Mouse (Mus musculus): ENCODE measurements around the gene Rpl15.
A peak's percentile ranks its signal among the peaks of the same experiment; 100 is the strongest.

The Rpl15 gene

DNA sequence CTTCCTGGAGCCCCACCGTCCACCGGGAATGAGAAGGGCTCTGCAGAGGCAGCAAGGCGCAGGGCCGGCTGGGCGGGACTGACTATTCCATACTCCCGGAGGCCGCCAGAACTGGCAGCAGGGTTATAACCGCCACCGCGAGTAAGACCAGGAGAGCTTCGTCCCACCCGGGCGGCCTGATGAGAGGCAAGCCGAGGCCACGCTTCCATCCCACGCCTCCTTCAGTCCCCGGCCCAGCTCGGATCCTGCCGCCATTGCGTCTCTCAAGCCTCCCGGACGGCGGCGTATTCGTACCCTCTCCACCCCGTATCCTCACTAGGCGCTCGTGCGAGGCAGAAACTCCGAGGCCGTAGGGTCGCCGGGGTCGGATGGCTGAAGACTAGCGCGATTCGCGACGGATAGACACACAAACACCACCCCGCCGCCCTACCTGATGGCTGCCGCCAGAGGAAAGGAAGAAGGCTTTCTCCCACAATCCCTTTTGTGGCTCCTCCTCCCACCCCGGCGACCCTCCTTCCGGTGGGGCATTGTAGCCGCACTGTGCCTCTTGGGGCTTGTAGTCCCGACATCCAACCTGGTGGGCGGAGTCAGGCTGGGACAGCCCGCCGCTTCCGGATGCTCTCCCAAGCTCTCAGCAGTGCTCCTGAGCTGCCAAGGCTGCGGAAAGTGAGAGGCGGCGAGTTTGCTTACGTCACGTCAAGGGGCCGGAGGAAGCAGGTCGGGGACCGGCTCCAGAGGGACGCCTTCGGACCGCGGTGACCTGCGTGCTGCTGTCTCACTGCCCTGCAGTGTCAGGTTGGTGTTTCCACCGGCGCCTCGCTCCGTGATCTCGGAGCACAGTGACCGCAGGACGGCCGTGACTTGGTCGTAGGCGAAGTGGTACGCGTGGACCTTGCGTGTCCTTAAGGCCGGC, at the start of gene Rpl15, which contains the start of gene Nkiras1:
TSS of gene Rpl15 (minus strand) at position 863 of the 913 bp plus-strand sequence.
TSS of gene Nkiras1 (plus strand) at position 608 of the 913 bp plus-strand sequence.
- DNase-seq (ENCODE audit: low read depth, low spot score), result peak; percentile 87

DNA sequence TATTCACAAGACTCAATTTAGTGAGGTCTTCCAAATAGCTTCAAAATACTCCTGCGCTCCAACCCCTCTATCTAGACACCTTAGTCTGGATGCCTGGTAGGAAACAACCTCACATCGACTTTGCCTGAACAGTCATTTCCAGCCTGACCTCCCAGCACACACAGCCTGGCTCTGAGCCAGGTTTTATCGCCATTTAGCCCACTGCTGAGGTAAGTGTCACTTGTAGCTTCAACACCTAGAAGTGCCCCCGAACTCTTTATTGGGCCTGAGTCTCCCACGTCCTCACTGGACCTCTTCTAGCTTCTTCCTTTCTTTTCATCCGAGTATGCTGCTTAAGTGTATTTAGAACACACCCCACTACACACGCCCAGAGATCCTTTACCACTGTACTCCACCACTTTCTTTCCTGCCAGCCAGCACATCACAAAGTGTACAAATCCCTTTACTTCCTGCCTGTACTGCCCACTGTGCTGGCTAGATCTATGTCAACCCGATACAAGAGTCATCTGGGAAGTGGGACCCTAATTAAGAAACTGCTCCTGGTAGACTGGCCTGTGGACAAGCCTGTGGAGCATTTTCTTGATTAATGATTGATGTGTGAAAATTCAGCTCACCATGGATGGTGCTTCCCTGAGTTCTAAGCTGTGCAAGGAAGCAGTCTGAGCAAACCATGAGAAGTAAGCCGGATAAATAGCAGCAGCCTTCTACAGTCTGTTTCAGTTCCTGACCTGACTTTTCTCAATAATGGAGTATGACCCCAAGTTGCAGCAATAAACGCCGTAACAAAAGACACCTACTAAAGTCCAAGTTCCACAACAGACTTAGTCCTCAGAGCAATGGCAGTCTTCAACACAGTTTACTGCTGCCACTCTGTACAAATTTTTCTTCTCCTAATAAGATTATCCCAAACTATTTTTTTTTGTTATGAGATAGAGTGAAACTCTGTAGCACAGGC, 46.5 kb upstream of the Rpl15 start:
- DNase-seq (ENCODE audit: low read depth, low spot score), result no peak

DNA sequence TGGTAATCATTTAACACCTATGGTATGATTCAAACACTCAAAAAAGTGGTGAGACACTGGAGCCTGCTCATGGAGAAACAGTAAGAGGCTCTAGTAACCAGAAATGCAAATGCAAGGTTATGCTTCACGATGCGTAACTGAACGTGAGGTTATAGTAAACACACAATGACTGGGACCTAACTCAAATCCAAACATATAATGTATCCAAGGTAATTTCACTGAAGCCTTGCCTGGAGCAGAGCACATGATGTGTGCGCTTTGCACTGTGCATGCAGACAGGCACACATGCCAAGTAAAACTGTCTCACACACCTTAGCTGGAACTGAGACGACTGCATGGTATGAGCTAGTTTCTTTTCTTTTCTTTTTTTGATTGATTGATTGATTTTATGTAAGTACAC, 33.0 kb upstream of the Rpl15 start:
- DNase-seq (ENCODE audit: low read depth, low spot score), result no peak

DNA sequence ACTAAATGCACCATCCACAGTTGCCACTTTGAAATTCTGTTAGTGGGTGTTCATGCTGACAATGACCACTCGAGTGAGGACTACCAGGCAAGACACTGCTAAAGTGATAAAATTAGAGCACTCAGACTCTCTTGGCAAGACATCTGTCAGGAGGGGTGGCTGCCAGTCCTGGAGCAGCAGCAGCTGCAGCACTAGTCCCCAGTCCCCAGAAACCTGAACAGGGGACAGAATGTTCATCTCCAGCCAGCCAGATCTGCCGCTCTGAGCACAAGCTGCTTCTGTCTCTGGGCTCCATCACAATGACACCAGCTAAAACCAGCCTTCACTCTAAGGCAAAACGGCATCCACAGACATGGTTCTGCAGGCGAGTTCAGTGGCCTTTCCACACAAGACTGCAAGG, 32.1 kb upstream of the Rpl15 start:
- no peak for DNase-seq (ENCODE audit: low read depth, low spot score)

DNA sequence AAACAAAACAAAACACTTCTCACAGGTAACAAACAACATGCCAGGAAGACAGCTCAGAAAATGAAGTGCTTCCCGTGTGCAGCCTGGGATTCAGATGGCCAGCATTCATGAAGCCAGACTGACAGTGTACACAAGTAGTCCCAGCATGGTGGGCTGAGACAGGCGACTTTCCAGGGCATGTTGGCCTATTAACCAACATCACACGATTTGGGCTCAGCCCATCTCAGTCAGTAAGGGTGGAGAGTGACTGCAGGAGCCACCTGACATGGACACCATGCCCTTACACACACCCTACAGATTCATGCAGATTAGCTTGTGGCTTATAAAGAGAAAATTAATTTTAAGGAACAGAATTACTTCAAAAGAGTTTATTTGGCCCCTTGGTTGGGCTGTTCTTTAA, 31.6 kb upstream of the Rpl15 start:
- no peak for DNase-seq (ENCODE audit: low read depth, low spot score)

DNA sequence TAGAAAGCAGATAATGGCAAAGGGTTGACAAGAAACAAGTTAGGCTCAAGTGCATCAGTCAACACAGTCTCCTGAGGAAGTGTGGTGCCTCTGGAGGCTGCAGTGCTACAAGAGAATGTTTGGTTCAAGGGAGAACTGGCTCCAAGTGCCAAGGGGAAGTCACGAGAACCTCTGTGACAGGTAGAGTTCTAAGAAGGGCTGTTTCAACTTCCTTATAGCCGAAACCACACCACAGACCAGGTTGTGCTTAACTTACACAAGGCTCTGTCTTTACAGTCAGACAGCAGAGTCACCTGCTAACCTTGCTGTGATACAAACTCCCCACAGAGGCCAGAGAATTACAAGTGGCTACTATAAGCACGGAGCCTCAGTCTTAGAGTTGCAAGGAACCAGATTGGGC, 30.4 kb upstream of the Rpl15 start:
- DNase-seq (ENCODE audit: low read depth, low spot score), result no peak

DNA sequence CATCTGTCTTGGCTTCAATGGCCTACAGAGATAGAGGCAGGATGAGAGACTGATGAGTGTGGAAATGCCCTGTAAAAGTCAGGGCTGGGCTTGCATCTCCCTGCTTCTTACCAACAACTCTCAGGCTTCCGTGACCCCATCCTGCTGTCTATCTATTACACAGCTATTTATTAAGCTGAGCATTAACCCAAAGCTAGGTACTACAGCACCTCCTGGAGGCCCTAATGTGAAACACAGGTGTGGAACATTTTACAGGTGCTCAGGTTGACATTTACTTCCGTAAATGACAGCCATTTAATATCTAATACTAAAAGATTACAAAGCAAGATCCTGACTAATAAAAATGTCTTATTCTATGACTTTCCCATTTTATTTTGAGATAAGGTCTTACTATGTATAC, 29.5 kb upstream of the Rpl15 start:
- no peak for DNase-seq (ENCODE audit: low read depth, low spot score)

DNA sequence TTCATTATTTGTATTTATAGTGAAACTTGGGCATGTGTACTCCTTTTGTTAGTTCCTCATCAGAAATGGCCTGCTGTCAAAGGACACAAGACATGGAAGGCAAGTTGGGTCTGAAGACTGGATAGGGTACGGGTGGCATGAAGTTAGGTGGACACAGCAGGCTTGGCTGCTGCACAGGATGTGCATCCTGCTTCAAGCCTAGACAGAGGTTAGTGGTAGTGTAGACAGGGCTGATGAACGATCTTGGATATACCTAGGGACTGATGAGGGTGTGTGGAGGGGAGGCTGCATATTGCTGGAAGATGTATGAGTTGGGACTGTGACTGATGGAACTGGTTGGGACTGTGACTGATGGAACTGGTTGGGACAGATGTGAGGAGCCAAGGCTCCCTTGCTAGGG, 27.7 kb upstream of the Rpl15 start:
- no peak for DNase-seq (ENCODE audit: low read depth, low spot score)

DNA sequence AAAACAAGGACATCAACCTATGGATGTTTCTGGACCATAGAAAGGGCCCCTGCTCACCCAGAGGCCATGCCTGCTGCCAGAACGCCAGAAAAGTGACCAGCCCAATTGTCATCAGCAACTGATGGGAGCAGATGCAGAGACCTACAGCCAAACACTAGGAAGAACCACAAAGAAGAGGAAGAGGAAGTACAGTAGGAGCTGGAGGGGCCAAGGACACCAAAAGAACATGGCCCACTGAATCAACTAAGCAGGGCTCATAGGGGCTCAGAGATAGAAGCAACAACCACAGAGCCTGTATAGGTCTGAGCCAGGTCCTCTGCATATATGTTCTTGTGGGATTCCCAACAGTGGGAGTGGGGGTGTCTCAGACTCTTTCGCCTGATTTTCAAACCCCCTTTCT, 26.2 kb upstream of the Rpl15 start:
- DNase-seq (ENCODE audit: low read depth, low spot score), result no peak

DNA sequence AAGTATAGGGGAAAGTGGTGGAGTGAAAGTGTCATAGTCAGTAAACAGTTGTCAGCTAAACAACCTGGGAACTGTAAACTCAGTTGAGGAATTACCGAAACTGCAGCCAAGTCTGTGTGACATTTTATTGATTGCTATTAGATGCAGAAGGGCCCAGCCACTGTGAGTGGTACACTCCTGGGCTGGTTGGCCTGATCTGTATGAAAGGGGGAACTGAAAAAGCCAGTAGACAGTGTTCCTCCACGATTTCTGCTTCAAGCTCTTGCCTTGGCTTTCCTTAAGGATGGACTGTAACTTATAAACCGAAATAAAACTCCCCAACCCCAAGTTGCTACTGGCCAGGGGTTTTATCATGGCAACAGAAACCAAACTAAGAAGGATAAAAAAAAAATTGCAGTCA, 21.4 kb upstream of the Rpl15 start:
- no peak for DNase-seq (ENCODE audit: low read depth, low spot score)

DNA sequence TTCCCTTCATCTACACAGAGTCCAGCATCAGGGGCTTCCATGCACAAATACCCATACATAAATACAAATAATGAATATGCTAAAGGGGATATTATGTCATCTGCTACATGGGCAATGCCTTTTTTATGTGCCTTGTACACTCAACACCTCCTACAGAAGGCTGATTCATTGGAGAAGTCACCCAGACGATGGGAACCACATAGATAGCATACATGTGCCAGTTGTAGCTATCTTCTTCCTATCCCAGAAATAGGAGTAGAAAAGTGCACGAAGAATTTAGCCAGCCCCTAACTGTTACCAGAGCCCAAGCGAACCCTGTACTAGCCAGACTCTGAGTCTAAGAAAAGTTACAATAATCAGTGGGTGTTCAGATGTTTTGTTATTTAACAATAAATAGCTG, 20.9 kb upstream of the Rpl15 start:
- no peak for DNase-seq (ENCODE audit: low read depth, low spot score)

DNA sequence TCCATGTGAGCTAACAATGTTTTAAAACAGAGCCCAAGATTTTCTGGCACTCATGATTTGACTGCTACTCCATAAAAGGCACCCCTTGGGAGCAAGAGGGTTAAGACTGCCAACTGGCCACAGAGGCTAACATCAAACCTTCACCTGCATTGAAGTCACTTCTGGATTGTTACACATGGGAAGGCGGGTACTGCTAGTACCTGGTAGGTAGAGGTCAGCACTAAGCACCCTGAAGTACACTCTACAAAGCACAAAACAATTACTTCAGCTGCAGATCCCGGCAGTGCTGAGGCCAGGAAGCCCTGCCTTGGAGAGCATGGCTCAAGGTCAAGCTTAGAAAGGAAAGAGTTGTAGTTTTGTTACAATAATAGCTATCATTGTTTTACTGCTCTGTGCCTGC, 16.2 kb upstream of the Rpl15 start:
- DNase-seq (ENCODE audit: low read depth, low spot score), result no peak

DNA sequence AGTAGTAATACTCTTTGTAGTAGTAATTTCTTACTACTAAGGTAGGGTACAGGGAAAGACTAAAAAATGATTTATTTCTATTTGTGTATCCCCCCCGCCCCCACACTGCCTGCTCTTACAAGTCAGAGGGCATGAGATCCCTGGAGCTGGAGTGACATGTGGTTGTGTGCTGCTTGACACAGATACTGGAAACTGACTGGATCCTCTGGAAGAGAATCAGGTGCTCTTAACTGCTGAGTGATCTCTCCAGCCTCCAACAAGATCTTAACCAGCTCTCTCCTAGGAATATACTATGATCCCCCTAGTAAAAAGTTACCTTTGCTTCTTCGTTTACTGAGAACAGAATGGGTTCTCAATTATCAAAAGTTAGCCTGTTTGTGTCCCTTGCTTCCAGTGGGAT, 15.2 kb upstream of the Rpl15 start:
- no peak for DNase-seq (ENCODE audit: low read depth, low spot score)

DNA sequence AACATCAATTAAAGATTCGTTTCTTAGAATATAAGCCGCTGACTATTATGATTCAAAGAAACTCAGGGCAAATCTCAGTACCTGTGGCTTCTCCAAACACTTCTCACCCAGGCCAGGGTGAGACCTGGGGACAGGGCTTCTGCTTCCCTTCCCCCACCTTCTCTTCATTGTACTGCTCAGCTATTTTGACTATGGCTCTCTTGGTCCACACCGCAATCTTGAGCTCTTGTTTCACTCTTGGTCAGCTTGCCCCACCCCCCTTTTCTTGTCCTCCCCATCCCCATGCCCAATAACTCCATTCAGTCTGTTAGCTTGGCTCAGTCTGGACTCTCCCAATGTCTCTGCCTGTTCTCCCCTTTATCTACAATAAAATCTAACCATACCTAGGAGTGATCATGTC, 14.3 kb upstream of the Rpl15 start:
- no peak for DNase-seq (ENCODE audit: low read depth, low spot score)

DNA sequence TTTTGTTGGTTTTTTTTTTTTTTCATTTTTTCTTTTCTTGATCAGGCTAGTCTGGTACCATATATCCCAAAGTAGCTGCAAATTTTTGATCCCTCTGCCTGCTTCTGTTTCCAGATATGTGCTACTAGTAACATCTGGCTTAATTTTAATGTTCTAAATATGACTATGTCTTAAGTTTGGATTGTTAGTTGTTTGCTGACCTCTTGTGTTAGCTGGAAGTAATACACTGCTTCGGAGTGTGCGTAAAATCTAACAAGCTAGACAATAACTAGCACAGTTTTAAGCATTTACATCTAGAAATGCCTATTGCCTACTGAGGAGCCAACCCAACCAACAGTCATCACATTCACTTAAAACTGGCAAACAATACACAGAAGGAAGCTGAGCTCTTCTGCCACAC, 13.4 kb upstream of the Rpl15 start:
- DNase-seq (ENCODE audit: low read depth, low spot score), result no peak

DNA sequence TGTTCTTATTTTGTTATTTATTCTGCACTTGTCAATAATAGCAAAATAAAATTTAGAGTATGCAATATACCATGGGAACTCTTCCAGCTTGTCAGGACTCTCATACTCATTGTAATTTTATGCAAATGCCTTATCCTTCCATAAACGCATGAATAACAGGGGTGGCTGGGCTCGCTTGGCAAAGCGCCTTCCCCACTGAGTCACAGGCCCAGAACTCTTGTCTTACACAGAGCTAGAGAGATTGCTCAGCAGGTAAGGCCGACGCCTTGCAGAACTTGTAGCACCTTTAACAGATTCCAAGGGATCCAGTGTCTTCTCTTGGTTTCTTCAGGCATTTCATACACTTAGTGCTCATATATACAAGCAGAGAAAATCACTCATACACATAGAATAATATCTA, 9.2 kb upstream of the Rpl15 start:
- DNase-seq (ENCODE audit: low read depth, low spot score), result no peak

DNA sequence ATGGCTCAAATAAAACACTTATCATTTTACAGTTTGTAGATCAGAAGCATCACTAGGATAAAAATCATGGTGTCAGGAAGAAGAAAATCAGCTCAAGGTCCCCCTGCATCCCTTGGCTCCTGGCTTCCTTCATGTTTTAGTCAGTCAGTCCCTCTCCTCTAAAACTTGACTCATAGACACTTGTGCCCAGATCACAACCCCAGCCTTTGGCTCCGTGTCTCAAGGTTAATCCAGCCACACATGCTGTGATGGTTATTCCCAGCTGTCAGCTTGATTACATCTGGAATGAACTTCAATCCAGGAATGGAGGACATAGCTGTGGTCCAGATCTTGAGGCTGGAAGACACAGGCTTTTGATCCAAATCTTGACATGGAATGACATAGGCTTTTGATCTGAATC, 3.3 kb upstream of the Rpl15 start:
- no peak for DNase-seq (ENCODE audit: low read depth, low spot score)

DNA sequence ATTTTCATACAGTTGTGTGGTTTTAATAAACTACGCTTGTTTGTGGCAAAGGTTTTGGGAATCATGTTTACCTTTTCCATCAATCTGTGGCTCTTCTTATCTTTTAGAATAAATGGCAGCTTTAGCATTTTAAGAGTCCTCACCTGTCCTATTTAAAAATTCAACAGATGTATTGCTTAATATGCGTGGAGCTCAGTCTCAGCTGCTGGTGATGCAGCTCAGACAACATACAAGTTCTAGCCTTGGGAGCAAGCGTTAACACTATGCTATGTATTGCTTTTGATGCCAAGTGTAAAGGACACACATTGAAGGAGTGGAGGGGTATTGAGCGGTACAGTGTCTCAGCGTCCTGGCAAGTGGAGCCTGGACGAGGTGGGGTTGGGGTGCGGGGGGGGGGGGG, 475 bp upstream of the Rpl15 start:
- DNase-seq (ENCODE audit: low read depth, low spot score), result peak; percentile 5

DNA sequence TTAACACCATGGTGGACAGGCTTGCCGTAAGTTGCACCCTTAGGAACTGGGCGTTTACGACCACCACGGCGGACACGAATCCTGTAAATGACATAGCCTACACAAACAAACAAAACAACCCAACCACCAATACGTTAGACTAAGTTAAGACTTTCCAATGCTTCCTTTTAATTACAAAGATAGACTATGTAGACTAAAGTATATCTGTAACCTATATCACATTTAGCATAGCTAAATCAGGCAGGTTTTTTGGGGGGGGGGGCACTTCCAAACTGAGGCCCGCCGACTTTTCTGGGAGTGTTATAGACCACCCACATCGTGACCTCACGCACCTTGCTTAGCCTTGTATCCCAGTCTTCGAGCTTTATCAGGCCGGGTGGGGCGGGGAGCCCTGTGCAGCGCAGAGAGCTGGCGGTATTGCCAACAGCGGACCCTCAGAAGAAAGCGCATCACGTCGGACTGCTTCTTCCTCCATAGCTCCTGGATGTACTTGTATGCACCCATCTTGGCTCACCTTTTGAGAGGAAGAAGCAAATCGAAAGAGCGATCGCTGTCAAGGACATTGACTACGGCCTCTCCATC, 1.2 kb downstream of the Rpl15 start:
- DNase-seq (ENCODE audit: low read depth, low spot score), result peak; percentile 4

DNA sequence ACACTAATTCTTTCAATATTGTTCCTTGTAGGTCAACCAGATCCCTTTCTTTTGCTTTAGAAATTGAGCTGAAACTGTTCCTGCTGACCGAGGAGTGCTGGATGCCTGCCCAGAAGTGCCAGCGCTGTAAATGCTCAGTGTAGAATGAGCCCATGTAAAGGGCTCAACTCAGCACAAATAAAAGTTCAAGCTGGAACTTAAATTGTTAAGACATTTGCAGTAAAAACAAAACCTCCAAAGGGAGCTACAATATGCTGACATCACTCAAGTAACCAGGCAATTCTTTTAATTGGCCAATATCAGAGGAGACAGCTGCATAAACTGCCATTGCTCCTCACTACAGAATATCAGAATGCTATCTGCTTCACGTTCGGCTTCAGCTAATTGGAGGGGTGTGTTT, 7.8 kb downstream of the Rpl15 start:
- no peak for DNase-seq (ENCODE audit: low read depth, low spot score)

DNA sequence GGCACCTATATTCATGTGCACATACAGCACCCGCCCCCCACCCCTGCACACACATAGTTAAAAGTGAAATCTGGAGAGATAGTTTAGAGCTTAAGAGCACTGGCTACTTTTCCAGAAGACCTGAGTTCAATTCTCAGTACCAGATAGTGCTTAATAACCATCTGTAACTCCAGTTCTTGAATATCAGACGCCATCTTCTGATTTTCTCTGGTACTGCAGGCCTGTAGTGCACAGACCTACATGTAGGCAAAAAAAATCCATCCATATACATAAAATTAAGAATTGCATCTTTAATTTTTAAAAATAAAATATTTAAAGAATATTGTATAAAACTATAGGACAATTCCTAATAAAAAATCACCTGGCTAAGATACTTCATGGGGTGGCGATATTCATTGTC, 10.0 kb downstream of the Rpl15 start:
- DNase-seq (ENCODE audit: low read depth, low spot score), result no peak

DNA sequence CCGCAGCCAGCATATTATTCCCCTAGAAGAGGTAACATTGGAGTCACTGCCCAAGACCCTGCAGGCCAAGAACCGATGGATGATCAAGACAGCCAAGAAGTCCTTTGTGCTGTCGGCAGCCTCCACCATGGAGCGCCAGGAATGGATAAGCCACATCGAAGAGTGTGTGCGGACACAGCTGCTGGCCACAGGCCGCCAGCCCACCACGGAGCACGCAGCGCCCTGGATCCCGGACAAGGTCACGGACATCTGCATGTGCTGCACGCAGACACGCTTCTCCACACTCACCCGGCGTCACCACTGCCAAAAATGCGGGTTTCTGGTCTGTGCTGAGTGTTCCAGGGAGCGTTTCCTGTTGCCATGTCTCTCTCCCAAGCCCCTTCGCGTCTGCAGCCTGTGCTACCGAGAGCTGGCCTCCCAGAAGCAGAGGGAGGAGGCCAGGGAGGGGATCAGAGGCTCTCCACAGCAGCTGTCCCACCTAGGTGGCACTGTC, 28.5 kb downstream of the Rpl15 start:
- DNase-seq (ENCODE audit: low read depth, low spot score), result no peak
